Mouse (Mus musculus): ENCODE data around the gene Palld. TPM values are rescaled to one million over a fixed set of nuclear protein-coding genes. Genes with fewer than 3 reads are reported as not detected.

The Palld gene
- polyA plus RNA-seq (2012; rRNA removed), result 16.8 and 18.2 TPM in 2 replicates

DNA sequence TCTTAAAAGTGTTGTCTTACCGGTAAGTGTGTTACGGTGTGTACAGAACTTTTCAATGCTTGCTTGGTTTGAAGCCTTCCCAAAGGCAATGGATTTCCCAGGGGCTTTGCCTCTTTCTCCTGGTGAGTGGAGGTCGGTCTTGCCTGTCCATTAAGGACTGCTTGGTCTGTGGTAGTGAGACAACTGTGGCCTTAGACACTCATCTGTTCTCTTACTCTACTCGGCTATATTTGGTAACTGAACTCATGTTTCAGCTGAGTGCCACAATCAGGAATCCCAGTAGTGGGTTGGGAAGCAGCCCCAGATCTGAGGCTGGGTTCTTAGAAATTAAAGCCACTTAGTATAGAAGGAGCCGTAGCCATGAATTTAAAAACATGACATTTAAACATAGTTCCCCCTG is at the start of gene Palld:
Gene Palld, minus strand, starts transcription at position 170 of the 400 bp plus-strand sequence.
- DNase-seq (ENCODE audit: low read depth), result no peak

DNA sequence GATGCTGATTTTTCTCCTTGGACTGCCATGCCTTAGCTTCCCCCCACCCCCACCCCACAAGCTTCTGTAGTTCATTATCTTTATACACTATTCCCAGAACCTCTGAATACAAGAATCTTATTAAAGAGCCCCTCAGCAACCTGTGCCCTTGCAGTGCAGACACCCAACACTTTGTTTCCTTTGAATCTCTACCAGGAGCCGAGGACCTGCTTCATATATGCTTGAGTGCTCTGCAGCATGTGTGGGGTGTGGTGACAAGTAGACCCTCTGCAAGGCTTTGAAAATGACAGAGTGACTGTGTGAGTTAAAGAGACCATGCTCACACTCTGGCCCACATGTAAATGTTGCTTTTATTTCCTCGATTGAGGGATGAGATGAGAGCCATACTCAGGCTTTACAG is 35.1 kb upstream of the Palld start:
- DNase-seq (ENCODE audit: low read depth), result no peak

DNA sequence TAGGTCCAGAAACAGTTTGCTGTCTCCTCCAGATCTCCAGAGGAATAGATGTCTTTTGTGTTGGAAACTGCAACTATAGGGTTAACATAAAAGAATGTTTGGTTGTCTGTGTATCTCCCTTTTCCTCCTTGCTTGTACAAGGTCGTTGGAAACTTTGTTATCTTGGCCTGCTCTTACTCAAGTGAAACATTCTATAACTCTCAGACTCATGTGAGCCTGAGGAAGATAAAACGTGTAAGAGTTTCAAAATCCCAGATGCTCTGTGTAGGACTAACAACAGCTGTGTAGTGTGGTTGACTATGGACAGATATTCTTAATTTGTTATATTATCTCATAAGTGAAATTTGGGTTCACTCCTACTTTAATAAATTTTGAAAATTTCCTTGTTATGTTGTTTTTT is 30.8 kb upstream of the Palld start:
- DNase-seq (ENCODE audit: low read depth), result no peak

DNA sequence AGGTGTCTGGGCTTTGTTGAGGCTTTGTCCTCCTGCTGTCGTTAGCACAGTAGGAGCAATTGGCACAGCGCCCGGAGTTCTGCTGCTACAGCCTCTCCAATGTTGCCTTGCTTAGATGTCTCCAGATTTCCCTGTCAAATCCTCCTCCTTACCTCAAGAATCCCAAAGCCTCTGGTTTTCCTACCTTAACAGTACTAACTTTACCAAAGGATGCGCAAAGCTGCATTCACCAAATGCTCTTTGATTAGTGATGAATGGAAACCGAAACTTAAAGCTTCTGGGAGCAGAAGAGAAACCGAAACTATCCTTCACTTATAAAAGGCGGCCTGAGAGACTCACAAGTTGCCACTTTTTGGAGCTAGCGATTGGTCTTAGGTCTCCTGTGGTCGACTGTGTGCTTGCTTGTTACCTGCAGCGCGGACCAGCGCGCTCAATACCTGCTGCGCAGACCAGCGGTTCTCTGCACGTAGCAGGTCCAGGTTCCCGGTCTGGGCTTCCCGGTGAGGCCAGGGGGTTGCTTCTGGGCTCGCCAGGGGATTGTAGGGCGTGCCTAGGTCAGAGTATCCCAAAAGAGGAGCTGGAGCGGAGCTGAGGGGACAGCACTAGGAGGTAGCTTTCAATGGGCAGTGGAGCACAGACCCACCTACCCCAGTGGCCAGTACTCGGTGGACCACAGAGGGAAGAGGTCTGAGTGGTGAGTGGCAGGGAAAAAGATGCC is 25.4 kb upstream of the Palld start, which contains the start of gene Ddx60:
Gene Ddx60, plus strand, starts transcription at position 311 of the 718 bp plus-strand sequence.
- no peak for DNase-seq (ENCODE audit: low read depth)

DNA sequence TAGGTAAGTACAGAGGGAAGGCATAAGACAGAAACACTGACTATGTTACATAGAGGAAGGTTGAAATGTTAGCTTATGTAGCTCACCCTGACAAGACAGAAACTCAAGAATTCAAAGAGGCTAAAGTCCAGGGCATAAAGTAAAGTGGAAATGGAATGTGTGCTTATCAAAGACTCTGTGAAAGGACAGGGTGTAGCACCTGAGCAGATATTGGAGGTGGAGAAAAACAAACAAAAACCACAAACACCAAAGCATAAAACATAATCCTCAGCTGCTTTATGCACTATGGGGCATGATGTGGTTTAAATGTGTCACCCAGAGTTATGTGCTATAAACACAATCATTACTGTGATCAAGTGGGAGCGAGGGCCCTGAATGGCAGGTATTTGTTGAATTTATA is 22.0 kb upstream of the Palld start:
- no peak for DNase-seq (ENCODE audit: low read depth)

DNA sequence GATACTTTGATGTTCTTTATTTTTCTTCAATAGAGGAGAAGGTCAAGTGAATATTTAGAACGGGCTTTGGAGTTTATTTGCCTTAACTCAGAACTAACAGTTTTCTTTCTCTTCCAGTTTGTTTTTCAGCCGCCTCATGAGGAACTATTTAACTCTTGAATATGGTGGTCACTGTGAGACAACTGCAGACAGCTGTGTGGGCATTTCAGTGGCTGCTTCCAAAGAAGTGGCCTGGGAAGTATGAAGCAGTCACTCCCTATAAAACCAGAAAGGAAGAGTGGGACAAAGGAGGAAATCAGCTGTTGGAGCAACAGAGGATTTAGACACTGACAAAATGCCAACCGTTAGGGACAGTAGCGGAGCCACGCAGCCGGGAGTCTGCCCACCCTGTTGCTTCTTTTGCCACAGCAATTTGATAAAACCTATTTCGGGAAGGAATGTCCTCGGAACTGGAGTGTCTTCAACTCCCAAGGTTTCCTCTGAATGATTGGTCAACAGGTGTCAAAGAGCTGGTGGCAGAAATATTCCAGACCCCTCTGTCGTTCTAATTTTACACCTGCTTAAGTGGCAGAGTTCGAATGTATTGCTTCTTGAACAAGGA is 19.1 kb upstream of the Palld start:
- DNase-seq (ENCODE audit: low read depth), result no peak

DNA sequence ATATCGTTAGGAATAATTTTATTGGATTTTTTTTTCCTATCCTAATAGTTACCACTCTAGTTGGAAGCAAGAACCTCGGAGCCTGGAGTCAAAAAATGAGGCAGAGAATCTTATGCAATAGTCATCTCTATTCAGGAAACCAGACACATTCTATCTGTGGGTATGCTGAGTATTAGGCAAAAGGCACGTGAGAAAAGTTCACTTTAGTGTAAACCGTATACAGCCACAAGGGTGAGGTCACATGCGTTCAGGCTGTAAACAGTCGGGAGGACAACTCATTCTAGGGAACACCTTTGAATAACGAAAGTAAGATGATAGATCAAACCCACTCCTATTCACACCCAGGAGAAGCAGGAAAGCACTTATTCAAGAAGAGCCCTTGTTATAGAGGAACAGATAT is 17.9 kb upstream of the Palld start:
- DNase-seq (ENCODE audit: low read depth), result no peak

DNA sequence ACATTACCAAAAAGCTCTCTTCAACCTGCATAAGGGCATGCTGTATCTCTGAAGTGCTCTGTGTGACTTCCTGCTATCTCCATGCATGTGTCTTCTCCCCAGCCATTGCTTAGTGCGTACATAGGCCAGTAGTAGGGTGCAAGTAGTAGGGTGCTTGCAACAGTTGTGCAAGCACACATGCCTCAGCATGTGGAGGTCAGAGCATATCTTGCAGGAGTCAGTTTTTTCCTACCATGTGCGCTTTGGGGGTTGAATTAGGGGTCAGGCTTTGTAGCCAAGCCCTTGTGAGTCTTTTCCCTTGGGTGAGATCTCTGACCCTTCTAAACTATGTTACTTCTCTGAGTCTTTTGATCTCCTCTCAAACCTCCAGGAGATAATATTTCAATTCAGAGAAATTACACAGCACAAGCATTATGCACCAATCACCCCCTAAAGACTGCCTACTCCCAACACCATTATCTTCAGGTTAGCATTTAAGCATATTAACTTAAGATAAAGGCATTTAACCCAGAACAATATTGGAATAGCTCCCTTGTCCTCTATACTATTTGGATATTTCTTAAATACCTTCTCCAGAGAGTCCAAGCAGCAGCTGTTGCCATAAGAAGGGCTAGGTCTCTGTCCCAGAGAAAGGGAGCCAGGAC is 16.8 kb upstream of the Palld start:
- no peak for DNase-seq (ENCODE audit: low read depth)

DNA sequence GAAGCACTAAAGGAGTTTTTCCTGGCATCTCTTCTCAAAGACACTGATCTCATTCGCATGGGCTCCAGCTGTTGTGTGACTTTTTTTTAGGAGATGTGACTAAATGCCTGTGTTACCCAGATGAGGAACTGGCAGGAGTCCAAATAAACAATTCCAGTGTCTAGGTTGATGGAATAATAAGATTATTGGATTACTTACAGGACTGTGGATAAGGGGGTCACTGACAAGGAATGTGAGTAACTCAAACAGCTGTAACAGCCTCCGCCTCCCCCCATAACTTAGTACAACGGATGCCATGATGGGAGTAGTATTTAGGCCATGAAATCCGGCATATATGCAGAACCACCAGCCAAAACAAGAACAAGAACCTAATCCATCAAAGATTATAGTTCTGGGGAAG is 14.8 kb upstream of the Palld start:
- DNase-seq (ENCODE audit: low read depth), result no peak

DNA sequence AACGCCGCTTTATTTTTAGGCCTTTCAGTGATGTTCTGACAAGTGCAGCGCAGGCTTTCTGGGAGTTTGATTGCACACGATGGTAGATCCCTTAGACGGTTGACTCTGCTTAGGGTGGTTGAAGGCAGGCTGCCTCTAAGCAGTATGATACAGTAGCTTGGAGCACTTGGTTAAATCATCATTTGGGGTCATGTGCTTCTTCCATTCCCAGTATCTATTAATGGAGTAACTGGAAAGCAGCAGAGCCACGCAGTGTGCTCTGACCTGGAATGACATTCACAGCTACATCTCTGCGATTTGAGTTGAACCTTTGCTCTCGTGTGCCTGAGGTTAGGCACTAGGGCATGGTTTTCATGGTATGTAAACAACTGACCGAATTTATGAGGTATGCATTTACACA is 11.5 kb upstream of the Palld start:
- DNase-seq (ENCODE audit: low read depth), result no peak

DNA sequence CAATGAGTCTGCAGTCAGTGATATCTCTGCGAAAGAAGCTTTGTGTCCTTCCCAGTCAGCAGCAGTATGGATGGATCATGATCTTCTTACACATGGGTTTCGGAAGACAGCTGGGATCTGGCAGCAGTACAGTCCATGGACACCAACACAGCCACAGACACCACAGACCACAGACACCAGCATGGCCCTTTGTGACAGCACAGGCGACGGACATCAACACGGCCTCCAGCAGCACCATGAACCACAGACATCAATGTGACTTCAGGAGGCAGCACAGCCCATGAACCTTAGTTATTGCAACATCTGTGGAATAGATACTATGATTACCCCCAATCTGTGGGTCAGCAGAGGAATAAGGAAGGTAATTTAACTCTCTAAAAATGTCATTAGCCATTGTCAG is 10.3 kb upstream of the Palld start:
- no peak for DNase-seq (ENCODE audit: low read depth)

DNA sequence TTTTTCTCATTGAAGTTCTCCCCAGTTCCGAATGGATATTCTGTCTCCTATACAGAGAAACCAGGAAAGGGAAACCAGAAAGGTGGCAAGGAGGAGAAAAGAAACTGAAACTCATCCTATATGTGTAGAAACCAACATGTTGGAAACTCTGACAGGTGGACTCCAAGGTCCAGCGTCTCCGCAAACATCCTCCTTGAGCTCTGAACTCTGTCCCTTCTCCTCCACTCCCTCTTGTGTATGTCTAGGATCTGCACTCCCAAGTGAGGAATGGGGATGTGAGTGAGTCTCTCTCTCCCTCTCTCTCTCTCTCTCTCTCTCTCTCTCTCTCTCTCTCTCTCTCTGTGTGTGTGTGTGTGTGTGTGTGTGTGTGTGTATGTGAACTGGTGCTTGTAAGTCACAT is 6.8 kb upstream of the Palld start:
- no peak for DNase-seq (ENCODE audit: low read depth)

DNA sequence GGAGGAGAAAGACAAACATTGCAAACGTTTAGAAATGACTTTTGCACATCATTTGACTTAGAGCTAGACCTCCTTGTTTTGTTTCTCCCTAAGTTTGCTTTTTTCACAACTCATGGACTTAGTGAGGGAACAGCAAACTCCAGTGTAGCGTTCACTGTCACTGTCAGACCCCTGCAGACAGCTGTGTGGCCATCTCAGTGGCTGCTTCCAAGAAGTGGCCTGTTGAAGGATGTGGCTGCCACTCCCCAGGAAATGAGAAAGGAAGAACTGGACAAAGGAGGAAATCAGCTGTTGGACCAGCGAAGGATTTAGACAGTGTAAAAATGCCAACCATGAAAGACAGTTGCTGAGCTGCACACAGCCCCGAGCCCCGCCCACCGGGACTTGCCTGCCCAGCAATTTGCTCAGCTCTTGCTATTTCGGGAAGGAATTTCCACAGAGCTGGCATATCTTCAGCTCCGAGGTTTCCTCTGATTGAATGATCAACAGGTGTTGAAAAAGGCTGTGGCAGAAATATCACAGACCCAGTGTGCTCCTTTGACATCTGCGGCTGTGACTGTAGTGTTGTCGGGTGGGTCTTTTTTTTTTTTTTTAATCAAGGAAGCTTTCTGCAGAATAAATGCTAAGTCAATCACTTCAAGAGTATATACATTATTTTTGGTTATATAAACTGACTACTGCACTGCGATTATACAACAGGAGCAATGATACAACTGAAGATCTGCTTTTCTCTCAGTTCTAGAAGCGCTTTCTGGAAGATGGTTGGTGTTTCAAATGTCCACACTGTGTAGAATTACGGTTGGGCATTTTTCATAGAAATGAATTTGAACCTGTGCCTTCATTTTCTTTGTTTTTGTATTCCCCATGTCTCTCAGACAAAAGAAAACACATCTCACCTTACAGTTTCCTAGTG is 6.1 kb upstream of the Palld start:
- no peak for DNase-seq (ENCODE audit: low read depth)

DNA sequence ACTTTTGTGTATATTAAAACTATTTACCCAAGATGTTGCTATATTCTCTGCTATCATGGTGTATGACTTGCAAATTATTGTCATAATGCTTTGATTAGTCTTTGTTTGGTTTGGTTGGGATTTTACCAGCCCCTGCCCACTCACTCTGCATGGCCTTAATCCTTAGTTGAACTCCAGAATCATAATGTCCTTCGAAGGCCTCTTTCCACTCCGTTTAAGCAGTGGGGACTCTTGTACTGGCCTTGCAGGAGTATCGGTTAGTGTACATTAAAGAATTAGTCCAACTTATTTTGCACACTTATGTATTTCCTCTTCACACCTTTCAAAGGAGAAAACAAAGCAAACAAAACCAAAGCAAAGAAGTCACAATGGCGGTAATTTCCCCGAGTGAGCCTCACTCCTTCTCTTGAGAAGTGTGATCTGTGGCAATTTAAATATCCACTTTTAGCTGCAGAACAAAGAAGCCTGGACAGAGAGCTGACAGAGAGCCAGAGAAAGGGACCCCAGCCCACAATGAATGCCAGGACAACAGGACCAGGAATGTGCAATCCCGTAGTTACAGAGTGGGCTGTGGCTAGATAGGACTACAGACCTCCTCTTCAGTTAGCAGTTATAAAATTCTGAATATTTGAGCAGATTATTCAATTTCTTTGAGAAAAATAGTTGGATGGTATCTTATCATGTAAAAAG is 1.3 kb downstream of the Palld start:
- DNase-seq (ENCODE audit: low read depth), result no peak

DNA sequence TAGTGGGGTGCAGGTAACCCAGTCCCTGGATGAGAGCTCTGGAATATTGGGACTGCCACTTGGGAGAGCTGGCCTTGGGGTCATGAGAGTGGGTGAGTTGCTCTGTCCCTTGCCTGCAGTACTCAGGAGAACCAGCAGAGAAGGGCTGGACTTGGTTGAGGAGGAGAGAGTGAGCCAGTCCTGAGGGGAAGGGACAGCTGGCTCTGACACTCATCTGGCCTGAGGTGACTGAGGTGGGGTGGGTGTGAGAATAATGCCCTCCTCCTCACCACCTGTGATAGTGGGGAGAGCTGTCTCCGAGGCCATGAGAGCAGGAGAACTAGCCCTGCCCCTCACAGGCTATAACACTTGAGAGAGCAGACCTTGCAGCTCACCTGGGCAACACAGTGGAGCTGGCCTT is 5.1 kb downstream of the Palld start:
- DNase-seq (ENCODE audit: low read depth), result no peak

DNA sequence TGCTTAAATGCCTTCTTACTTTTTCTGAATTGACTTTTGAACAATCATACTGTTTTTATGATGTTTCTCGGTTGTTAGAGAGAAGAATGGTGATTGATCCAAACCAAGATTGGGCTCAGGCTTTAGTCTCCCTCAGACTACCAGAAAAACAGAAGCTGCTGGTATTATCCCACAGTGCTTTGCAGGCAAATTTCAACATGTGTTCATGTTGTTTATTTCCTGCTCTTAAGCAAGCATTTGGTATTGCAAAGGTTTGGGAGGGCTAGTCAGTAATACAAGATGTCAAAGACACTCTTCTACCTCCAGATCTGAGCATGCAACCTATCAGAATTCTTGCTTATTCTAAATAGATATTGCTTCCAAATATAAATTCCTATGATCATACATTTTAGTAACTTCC is 5.7 kb downstream of the Palld start:
- DNase-seq (ENCODE audit: low read depth), result no peak

DNA sequence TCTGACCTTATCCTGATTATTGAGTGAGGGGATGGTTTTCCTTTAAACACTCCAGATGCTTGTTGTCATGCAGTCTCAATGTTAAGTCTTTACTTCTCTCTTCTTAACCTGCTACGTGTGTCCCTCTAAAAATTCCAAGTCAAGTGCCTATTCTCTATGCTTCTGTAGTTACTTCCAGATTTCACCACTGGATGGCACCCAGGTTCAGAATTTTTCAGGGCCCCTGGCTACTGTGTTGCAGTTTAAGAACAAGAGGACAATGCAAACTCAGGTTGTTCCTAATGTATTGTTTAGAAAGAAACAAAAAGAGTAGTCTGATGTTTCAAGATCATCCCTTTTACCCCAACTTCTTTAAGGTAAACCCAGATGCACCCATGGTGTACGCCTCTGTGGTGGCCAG is 8.4 kb downstream of the Palld start:
- no peak for DNase-seq (ENCODE audit: low read depth)

DNA sequence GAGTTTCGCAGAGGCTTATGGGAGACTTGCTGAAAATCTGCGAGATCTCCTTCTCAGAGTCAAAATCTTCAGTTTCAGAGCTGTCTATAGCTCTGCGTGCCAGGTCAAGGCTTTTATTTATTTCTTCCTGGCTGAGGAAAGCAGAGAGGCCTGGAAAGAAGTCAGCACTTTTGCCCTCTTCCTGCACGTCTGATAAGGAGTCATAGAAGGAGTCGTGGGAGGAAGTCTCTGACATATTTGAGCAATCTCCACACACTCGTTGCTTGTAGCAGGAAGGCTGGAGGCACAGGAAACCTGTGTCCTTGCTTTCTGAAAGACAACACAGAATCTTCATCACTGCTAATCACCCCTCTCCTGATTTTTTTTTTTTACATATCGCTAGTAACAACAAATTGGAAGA is 24.9 kb downstream of the Palld start:
- no peak for DNase-seq (ENCODE audit: low read depth)

DNA sequence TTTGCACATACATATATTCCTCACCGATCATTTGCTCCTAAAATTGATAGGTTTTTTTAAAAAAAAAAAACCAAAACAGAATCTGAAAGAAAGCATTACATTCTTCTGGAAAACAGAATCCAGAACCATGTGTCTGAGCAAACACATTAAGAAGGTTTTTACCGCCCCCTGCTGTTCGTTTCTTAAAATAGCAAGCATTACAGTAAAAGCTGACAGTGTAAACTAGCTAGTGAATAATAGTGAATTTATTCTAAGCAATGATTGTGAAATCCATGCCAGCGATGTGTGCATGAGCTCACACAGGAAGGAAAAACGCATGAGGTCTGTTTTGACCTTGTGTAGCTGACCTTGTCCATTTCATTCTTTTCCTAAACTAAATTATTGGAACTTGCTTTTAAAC is 27.2 kb downstream of the Palld start:
- DNase-seq (ENCODE audit: low read depth), result no peak

DNA sequence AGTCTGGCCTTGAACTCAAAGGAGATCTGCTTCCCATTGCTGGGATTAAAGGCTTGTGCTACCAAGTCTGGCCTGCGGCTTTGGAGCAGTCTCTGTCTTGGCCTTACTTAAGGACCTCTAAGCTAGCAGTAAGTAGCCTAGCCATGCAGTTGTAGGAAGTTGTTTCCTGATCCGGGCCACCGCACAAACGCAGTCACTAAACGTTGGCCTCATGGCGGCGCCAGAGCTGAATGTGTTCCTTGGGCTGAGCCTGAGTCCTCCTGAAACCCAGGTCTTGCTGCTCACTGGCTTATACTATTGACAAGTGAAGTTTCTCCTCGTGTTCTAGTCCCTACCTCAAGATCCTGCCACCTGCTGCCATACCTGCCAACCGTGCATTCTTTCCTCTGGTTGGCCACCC is 28.5 kb downstream of the Palld start:
- no peak for DNase-seq (ENCODE audit: low read depth)

DNA sequence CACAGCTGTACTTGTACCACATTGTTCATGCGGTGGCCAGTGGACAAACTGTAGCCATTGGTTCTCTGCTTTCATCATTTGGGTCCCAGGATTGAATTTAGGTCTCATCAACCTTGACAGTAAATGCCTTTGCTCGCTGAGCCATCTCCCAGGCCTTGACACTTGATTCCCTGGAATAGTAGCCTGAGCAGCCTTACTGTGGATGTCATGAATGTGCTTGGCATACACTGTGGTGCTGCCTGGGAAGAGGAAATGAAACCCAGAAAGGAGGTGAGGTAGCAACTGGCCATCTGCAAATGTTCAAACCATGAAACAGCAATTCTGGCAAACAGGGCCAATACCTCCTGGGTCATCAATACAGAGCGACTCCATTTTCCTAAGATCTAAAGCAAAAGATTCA is 34.0 kb downstream of the Palld start:
- no peak for DNase-seq (ENCODE audit: low read depth)

DNA sequence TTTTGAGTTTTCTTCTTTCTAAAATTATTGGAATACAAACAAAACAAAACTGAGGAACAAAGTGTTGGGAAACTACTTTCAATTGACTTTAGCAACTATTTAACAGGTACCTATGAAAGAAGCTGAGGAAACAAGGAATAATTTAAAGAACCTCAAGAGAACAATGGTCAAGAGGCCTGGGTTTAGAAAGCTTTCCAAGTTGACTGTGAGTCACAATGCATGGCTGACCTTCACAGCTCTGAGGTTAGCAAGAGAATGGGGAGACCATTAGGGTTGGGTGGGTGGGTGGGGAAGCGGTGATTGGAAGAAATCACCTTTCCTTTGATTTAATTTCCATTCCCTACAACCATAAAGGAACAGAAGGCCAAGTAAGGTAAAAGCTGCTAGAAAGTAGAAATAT is 35.6 kb downstream of the Palld start:
- DNase-seq (ENCODE audit: low read depth), result no peak

Measured in gonadal fat pad, adult 2 months (tissue).